Mouse (Mus musculus) kidney, embryonic 15.5 days (tissue): ENCODE measurements around the gene Phf12. TPM values are rescaled to one million over a fixed set of nuclear protein-coding genes. Genes with fewer than 3 reads are reported as not detected.
A peak's percentile ranks its signal among the peaks of the same experiment; 100 is the strongest.

ENCODE experiments used
- ATAC-seq: fragments of 200-750 bp; cut with Nextera tagmentation; replicated peaks from 2 replicates; pipeline ENCODE4 v1.8.0; 2017; ENCODE audit warnings: moderate TSS enrichment; ENCODE audit not compliant: low FRiP score
- H3K27ac ChIP-seq: fragments of 300-500 bp; sonication (generic); 2 replicates; pipeline ENCODE4 v1.5.1; 2015; ENCODE audit warnings: mild to moderate bottlenecking, inconsistent platforms
- H3K27me3 ChIP-seq: fragments of 300-500 bp; sonication (generic); 2 replicates; pipeline ENCODE4 v1.6.1; 2015; ENCODE audit warnings: inconsistent platforms
- H3K36me3 ChIP-seq: fragments of 300-500 bp; sonication (generic); 2 replicates; pipeline ENCODE4 v1.6.1; 2015; ENCODE audit warnings: inconsistent platforms
- H3K4me1 ChIP-seq: fragments of 300-500 bp; sonication (generic); 2 replicates; pipeline ENCODE4 v1.6.1; 2015; ENCODE audit warnings: inconsistent platforms
- H3K4me2 ChIP-seq: fragments of 300-500 bp; sonication (generic); 2 replicates; pipeline ENCODE4 v1.6.1; 2015; ENCODE audit warnings: moderate library complexity, mild to moderate bottlenecking, inconsistent platforms
- H3K4me3 ChIP-seq: fragments of 300-500 bp; sonication (generic); replicated peaks from 2 replicates; pipeline ENCODE4 v1.5.1; 2015; ENCODE audit warnings: mild to moderate bottlenecking, inconsistent platforms
- H3K9ac ChIP-seq: fragments of 300-500 bp; sonication (generic); 2 replicates; pipeline ENCODE4 v1.6.1; 2015; ENCODE audit warnings: mild to moderate bottlenecking, inconsistent platforms
- H3K9me3 ChIP-seq: fragments of 300-500 bp; sonication (generic); replicated peaks from 2 replicates; pipeline ENCODE4 v1.6.1; 2016; ENCODE audit warnings: inconsistent platforms
- WGBS: fragments of 180-500 bp; shearing (Covaris S2); methylation state at CpG from one replicate; pipeline ENCODE4 v1.1.7; 2015; ENCODE audit warnings: mixed read lengths; 5-methylcytosine and 5-hydroxymethylcytosine counted together
- polyA plus RNA-seq: library from polyadenylated mRNA; unstranded; fragments of >200 nt; fragmentation: Nextera tagmentation; extraction: Ambion mirVana; gene quantifications from 2 replicates; pipeline ENCODE4 v1.2.1, GENCODE M21; 2015

The Phf12 gene
- polyA plus RNA-seq, 1 experiment from 2014 or later, result 20.5 TPM

DNA sequence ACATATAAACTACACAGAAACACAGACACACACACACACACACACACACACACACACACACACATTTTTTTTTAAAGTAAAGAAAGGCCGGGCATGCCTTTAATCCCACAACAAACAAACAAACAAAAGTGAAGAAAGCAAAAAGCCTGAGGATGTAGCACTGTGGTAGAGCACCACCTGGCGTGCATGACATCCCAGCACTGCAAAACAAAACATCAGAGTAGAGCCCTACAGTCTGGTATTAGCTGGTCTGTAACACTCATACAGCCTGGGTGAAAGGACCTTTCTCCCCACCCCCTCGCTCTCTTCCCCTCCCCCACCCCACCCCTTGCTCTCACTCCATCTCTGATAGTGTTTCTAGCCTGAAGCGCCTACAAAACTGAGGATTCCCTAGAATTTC, 6.7 kb upstream of the Phf12 start:
- Histone ChIP-seq H3K4me1 (0 out of 2 replicates have a peak, but pooled peaks cover 2% of the 10 kb centered on the region), H3K4me2 (no peak overlapping the region), H3K27me3 (peaks cover 75% of the 10 kb centered on the region), H3K36me3 (no peaks in the 10 kb centered on the region), H3K4me3 (no peak overlapping the region), H3K27ac (no peak overlapping the region), H3K9me3 (no peaks in the 10 kb centered on the region), H3K9ac (no peak overlapping the region)
- 32% methylated on average over 4 of the region's 4 CpGs for WGBS
- no peak for ATAC-seq

DNA sequence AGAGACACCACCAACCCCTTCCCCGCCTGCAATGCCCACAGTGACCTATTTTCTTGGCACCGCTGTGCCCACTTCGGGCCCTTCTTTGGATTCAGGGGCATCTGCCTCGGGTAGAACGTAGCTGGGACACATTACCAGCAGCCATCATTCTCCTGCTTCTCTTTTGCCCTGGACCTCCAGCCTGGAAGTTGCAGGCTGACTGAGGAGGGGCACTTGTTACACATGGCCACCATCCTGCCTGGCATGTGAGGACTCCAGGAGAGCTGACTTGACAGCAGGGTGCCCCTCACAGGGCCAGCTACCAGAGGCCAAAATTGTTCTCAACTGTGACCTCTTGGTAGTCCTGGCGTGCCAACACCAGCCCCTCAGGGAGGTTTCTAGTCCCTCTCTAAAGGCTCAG, 4.4 kb upstream of the Phf12 start:
- Histone ChIP-seq H3K27ac (no peak overlapping the region), H3K27me3 (peaks cover 59% of the 10 kb centered on the region), H3K9ac (no peak overlapping the region), H3K4me3 (no peak overlapping the region), H3K4me2 (no peak overlapping the region), H3K4me1 (0 out of 2 replicates have a peak, but pooled peaks cover 7% of the 10 kb centered on the region), H3K36me3 (no peaks in the 10 kb centered on the region), H3K9me3 (no peaks in the 10 kb centered on the region)
- WGBS, result 85% methylated on average over 6 of the region's 6 CpGs
- no peak for ATAC-seq

DNA sequence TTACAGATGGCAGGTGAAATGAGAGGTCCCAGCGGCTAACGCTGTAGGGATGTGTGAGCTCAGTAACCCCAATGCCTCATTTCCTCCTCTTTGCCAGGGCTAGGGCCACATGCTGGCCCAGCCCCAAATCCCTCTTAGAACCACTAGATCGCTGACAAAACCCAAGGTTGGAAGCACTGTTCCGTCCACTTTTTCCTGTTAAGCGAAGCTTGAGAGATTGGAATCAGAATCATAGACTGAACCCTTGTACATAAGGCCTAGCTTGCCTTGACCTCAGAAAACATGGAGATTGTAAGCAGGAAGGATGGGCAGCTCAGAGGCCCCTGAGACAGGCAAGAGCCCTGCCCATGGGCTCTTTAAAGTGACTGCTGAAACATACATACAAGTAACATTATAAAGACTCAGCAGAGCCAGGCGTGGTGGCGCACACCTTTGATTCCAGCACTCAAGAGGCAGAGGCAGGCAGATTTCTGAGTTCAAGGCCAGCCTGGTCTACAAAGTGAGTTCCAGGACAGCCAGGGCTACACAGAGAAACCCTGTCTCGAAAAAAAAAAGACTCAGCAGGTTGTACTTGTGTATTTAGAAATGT, 3.2 kb upstream of the Phf12 start:
- no peak overlapping the region for H3K4me2 ChIP-seq
- no peak for ATAC-seq
- H3K36me3 ChIP-seq, result no peaks in the 10 kb centered on the region
- H3K27ac ChIP-seq, result no peak overlapping the region
- no peak overlapping the region for H3K4me3 ChIP-seq
- H3K27me3 ChIP-seq, result peaks cover 48% of the 10 kb centered on the region
- no peaks in the 10 kb centered on the region for H3K9me3 ChIP-seq
- no peak overlapping the region for H3K9ac ChIP-seq
- 0 out of 2 replicates have a peak, but pooled peaks cover 7% of the 10 kb centered on the region for H3K4me1 ChIP-seq
- 83% methylated on average over 8 of the region's 8 CpGs for WGBS

DNA sequence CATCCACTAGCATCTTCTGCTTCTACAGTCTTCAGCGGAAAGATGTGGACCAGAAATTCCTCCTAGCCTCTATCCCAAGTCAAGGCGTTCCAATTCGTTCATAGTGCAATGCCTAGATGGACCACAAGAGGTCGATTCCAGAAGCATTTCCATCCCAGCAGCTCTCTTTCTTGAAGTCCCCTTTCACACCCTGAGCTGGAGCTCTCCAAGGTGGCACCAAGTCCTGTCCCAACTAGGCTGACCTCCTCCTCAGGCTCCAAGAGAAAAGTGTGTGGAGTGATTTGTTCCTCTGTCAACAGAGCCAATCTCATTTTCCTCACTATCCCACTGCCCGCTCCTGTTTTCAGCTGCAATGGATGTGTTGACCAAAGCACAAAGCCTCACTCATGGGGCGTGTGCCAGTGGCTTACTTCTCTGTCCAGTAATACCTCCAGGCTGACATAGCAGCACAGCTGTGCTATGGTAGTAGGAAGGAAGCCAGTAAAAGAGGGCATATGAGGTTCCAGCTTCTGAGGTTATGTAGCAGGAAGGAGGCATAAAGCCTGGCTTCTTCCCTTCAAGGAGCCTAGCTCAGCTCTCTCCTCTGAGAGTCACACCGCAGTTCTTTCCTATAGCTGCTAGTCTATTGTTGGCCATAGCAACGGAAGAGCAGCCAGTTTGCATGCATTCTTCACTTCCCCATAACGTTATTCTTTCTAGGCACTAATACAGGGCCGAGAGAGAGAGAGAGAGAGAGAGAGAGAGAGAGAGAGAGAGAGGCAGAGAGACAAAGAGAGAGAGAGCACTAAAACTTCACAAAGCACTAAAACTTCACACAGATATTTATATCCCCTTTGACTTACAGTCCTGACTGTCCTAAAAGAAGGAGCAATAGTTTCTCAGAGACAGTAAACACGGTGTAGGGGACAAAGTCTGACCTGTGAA, 2.0 kb upstream of the Phf12 start:
- no peak overlapping the region for H3K4me3 ChIP-seq
- H3K9me3 ChIP-seq, result no peaks in the 10 kb centered on the region
- H3K27me3 ChIP-seq, result peaks cover 35% of the 10 kb centered on the region
- ATAC-seq, result no peak
- peak overlapping the region; percentile 60; the same call in 1 of the 2 replicates for H3K4me2 ChIP-seq
- H3K27ac ChIP-seq, result no peak overlapping the region
- WGBS, result 34% methylated on average over 11 of the region's 11 CpGs
- no peaks in the 10 kb centered on the region for H3K36me3 ChIP-seq
- H3K9ac ChIP-seq, result no peak overlapping the region
- H3K4me1 ChIP-seq, result peaks cover 13% of the 10 kb centered on the region

DNA sequence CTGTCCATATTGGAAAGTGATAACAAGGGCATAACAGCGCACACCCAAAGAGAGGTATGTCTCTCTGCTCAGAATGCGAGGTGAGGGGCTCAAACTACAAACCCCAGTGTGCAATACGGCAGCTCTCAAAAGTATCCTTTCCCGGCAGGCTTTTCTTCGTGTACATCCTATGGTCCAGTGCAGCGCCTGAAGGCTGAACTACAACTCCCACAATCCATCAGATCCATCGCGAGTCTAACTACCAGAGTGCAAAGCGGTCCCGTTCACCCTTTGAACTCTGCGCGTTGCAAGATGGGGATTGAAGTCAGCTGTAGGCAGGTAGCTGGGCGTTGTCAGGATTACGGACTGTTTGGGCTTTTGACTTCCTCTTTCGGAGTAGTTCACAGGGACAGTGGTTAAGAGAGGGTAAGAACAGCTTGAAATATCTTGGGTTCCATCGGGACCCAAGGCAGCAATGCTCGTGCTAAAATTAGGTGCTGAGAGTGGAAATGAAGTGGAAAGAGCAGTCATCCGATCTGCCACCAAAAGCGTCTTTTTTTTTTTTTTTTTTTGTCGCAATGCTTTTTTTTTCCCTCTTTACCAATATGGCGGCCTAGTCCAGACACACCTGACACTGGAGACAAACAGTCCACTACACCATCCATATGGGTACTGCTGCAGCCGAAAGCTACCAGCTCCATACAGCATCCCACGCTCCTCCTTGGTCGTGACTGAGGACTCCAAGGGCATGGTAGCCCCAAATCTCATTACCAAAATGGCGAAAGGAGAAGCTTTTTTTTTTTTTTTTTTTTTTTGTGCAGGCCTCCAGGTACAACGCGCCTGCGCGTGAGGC, 729 bp upstream of the Phf12 start:
- Histone ChIP-seq H3K9me3 (no peaks in the 10 kb centered on the region), H3K4me1 (peaks cover 22% of the 10 kb centered on the region), H3K9ac (peak overlapping the region; percentile 42), H3K4me2 (peak overlapping the region; percentile 60), H3K27ac (peak overlapping the region; percentile 97), H3K4me3 (peak overlapping the region; percentile 100), H3K36me3 (peaks cover 11% of the 10 kb centered on the region), H3K27me3 (peaks cover 24% of the 10 kb centered on the region)
- peak; percentile 89 for ATAC-seq
- under 1% methylated on average over 29 of the region's 29 CpGs for WGBS

DNA sequence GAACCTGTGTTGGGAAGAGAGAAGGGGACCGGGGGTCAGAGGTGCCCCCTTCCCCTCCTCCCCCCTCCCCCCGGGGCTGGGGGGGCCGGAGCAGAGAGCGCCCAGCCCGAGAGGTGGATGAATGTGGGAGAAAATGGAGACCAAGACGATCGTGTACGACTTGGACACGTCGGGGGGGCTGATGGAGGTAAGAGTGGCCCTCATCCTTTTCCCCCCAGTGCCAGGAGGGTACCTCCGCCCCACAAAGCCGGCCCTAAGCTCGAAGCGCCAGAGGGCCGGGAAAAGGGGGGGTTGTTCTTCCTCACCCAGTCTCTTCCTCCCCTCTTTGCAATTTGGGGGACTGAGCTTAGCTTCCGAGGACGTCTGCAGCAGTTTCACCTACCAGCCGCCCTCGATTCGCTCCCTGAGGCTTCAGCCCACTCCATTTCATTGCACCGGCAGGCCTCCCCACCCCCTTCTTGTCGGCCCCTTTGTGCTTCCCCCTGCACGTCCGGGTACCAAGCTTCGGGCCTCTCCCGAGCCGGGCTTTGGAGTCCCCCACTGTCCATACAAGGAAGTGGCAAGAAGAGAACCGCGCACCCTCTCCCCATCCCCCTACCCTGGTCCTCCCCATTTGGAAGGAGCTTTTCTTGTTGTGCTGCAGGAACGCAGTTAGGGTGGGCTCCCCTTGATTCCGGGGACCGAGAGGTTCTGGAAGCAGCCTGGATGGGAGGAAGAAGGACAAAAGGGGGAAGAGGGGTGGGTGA, 810 bp downstream of the Phf12 start:
- Histone ChIP-seq H3K4me2 (peak overlapping the region; percentile 84), H3K36me3 (peaks cover 26% of the 10 kb centered on the region), H3K9ac (peak overlapping the region; percentile 99), H3K27ac (peak overlapping the region; percentile 95), H3K9me3 (no peaks in the 10 kb centered on the region), H3K4me3 (peak overlapping the region; percentile 100), H3K4me1 (peaks cover 22% of the 10 kb centered on the region), H3K27me3 (peaks cover 9% of the 10 kb centered on the region; the same call in 1 of the 2 replicates)
- no peak for ATAC-seq
- under 1% methylated on average over 29 of the region's 32 CpGs for WGBS

DNA sequence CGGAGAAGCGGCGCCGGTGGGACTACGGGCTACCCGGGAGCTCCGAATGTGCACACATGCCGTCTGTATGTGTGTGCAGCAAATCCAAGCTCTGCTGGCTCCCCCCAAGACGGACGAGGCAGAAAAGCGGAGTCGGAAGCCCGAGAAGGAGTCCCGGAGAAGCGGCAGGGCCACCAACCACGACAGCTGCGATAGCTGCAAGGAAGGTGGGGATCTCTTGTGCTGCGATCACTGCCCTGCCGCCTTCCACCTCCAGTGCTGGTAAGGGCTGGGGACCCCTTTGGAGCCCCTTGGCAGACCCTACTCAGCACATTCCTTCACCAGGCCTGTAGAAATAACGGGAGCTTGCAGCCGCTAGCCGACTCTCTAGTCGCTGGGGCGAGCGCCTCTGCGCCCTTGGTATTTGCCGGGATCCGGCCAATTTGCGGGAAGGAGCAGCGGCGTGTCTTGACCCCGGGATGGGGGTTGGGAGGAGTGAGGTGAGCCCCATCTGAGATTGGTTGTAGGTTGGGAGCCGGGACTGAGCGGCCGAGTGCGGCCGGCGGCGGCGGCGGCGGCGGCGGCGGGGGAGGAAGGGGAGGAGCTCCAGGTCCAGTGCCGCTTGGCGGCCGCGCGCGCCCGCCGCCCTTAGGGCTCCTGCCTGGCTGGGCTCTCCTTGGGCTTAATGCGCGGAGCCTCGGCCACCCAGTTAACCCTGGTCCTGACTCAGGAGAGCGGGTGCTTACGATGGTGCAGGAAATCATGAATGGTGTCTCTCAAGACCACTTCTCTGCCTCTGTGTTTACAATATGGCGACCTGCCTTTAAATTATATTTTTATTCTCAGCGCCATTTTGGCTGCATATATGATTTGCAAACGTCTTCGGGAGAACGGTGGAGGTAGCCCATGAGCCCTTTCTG, 1.6 kb downstream of the Phf12 start:
- Histone ChIP-seq H3K27me3 (0 out of 2 replicates have a peak, but pooled peaks cover under 1% of the 10 kb centered on the region), H3K27ac (peak overlapping the region; percentile 95), H3K4me3 (peak overlapping the region; percentile 100), H3K9me3 (no peaks in the 10 kb centered on the region), H3K4me2 (peak overlapping the region; percentile 84), H3K4me1 (peaks cover 22% of the 10 kb centered on the region), H3K9ac (peak overlapping the region; percentile 99), H3K36me3 (peaks cover 34% of the 10 kb centered on the region)
- WGBS, result under 1% methylated on average over 61 of the region's 63 CpGs
- 0 out of 2 replicates have a peak, but pooled peaks have one; percentile 10 for ATAC-seq

DNA sequence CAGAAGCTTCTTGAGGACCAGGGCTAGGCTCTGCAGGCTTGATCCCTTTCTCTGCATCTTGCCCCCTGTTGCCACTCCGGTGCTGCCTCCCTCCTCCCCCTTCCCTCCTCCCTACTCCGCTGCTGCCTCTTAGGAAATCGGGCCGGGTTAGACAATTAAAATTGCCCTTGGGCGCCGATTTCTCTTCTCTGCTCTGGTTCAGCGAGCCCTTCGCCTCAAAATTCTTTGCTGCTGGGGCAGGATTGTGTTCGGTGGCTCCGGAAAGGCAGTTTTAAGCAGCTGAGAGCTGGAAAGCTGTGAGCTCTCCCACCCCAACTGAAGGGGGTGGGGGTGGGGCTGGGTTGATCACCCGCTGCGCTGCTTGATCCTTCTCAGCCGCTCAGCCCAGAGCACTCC, 2.3 kb downstream of the Phf12 start:
- H3K4me2 ChIP-seq, result peak overlapping the region; percentile 84
- WGBS, result under 1% methylated on average over 13 of the region's 13 CpGs
- peaks cover 22% of the 10 kb centered on the region for H3K4me1 ChIP-seq
- peak overlapping the region; percentile 100 for H3K4me3 ChIP-seq
- peak overlapping the region; percentile 95 for H3K27ac ChIP-seq
- H3K9me3 ChIP-seq, result no peaks in the 10 kb centered on the region
- H3K36me3 ChIP-seq, result peaks cover 38% of the 10 kb centered on the region
- H3K9ac ChIP-seq, result peak overlapping the region; percentile 99
- no peaks in the 10 kb centered on the region for H3K27me3 ChIP-seq
- ATAC-seq, result no peak

DNA sequence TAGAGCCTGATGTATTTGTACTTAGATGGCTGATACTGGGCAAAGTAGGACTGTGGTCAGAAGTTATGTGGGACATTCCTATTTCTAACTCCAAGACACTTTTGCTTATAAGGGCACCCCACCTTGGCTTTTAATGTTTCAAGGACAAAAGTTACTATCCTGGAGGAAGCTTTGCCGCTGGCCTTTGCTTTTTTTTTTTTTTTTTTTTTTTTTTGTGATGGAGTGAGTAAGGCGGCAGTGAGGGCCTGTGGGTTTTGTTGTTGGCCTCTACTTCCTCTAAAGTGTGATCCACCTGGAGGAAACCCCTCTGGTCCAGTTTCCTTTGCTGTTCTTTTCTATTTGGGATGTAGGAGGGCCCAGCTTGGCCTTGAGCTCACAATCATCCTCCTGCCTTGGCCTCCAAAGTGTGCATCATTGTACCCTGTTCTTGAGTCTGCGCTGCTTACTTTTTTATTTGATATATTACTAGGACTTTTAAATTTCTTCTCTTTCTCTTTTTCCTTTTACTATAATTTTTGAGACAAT, 3.0 kb downstream of the Phf12 start:
- no peaks in the 10 kb centered on the region for H3K9me3 ChIP-seq
- WGBS, result 70% methylated on average over 3 of the region's 3 CpGs
- H3K36me3 ChIP-seq, result peaks cover 44% of the 10 kb centered on the region
- peak overlapping the region; percentile 84 for H3K4me2 ChIP-seq
- peak overlapping the region; percentile 95 for H3K27ac ChIP-seq
- no peaks in the 10 kb centered on the region for H3K27me3 ChIP-seq
- peak overlapping the region; percentile 99 for H3K9ac ChIP-seq
- H3K4me3 ChIP-seq, result peak overlapping the region; percentile 100
- no peak for ATAC-seq
- H3K4me1 ChIP-seq, result peaks cover 20% of the 10 kb centered on the region

DNA sequence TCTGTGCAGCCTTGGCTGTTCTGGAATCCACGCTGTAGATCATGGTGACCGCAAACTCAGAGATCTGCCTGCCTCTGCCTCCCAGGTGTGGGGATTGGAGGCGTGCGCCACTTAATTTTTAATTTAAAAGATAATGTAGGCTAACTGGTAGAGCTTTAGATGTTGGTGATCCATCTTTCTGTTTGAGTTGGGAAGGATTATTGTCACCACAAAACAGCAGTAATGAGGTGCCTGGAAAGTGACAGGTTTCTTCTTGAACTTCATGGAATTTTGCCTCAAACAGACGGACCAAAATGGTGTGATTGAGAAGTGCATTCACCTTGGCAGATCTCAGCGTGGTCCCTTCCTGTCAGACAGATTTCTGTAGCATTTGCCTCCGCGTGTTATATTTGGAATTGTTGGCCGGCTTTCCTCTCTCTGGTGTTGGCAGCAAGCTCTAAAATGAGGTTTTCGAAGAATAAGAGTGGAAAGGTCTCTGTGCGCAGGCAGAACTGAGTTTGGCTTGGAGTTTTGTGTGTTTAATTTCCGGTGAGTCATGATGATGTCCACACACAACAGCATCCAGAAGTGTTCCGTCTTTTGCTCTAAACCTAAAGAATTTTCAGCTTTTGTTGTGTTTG, 6.6 kb downstream of the Phf12 start:
- H3K27ac ChIP-seq, result no peak overlapping the region
- ATAC-seq, result no peak
- no peak overlapping the region for H3K4me3 ChIP-seq
- peaks cover 16% of the 10 kb centered on the region for H3K4me1 ChIP-seq
- H3K9ac ChIP-seq, result no peak overlapping the region
- H3K4me2 ChIP-seq, result no peak overlapping the region
- peaks cover 63% of the 10 kb centered on the region for H3K36me3 ChIP-seq
- 95% methylated on average over 13 of the region's 13 CpGs for WGBS
- H3K27me3 ChIP-seq, result no peaks in the 10 kb centered on the region
- no peaks in the 10 kb centered on the region for H3K9me3 ChIP-seq
